Mouse (Mus musculus): ENCODE measurements around the gene Mark4.

GRCm38 (mm10) chr7:19485488-19485887 is 26.9 kb upstream of the Mark4 start:
- no peak for TF ChIP-seq CTCF (IDR thresholded peaks at IDR 0.05; ENCODE audit: low read depth)
- TF ChIP-seq EP300 (IDR thresholded peaks at IDR 0.05; ENCODE audit: low read depth) = no peak
